Mouse (Mus musculus) neural tube, embryonic 14.5 days (tissue): ENCODE measurements at regions not wholly inside any gene's neighbourhood (a gene's known extent, or its start where the extent isn't known, plus 50 kb on each side); places are given as distances from the start of the nearest gene placed in this dataset.

Source experiments
- ATAC-seq: fragments of 200-750 bp; cut with Nextera tagmentation; 2 replicates; pipeline ENCODE4 v1.8.0; 2017; ENCODE audit warnings: low read depth, mild to moderate bottlenecking, moderate TSS enrichment, moderate library complexity
- H3K27ac ChIP-seq: fragments of 300-500 bp; sonication (generic); 2 replicates; pipeline ENCODE4 v1.5.1; 2014; ENCODE audit warnings: low read depth, mild to moderate bottlenecking, control low read depth, low read length, moderate library complexity, mixed read lengths
- H3K27me3 ChIP-seq: fragments of 300-500 bp; sonication (generic); 2 replicates; pipeline ENCODE4 v1.6.1; 2014; ENCODE audit warnings: low read length; ENCODE audit not compliant: control insufficient read depth, insufficient read depth
- H3K36me3 ChIP-seq: fragments of 300-500 bp; sonication (generic); 2 replicates; pipeline ENCODE4 v1.6.1; 2014; ENCODE audit warnings: low read length, mixed read lengths; ENCODE audit not compliant: control insufficient read depth, insufficient read depth
- H3K4me1 ChIP-seq: fragments of 300-500 bp; sonication (generic); 2 replicates; pipeline ENCODE4 v1.6.1; 2014; ENCODE audit warnings: low read length; ENCODE audit not compliant: control insufficient read depth, insufficient read depth
- H3K4me2 ChIP-seq: fragments of 300-500 bp; sonication (generic); 2 replicates; pipeline ENCODE4 v1.6.1; 2014; ENCODE audit warnings: mild to moderate bottlenecking, low read depth, low read length, control low read depth
- H3K4me3 ChIP-seq: fragments of 300-500 bp; sonication (generic); 2 replicates; pipeline ENCODE4 v1.5.1; 2014; ENCODE audit warnings: low read depth, low read length, control low read depth, mixed read lengths
- H3K9ac ChIP-seq: fragments of 300-500 bp; sonication (generic); replicated peaks from 2 replicates; pipeline ENCODE4 v1.6.1; 2014; ENCODE audit warnings: low read depth, mild to moderate bottlenecking, control low read depth, low read length, mixed read lengths
- H3K9me3 ChIP-seq: fragments of 300-500 bp; sonication (generic); 2 replicates; pipeline ENCODE4 v1.6.1; 2016; ENCODE audit warnings: low read length; ENCODE audit not compliant: control insufficient read depth
- WGBS: fragments of 180-500 bp; shearing (Covaris S2); extraction: QIAGEN DNeasy Blood & Tissue Kit; methylation state at CpG from one replicate; pipeline ENCODE4 v1.1.7; 2014; 5-methylcytosine and 5-hydroxymethylcytosine counted together

GRCm38 (mm10) chr7:58093523-58093922 is 562.4 kb upstream of the Atp10a start:
- Histone ChIP-seq H3K27ac (no peak overlapping the region), H3K4me3 (no peak overlapping the region), H3K4me1 (no peaks in the 10 kb centered on the region), H3K36me3 (no peaks in the 10 kb centered on the region), H3K9ac (no peak overlapping the region), H3K4me2 (no peak overlapping the region), H3K9me3 (no peaks in the 10 kb centered on the region), H3K27me3 (no peaks in the 10 kb centered on the region)
- no peak for ATAC-seq
- WGBS, result 83% methylated on average over 3 of the region's 3 CpGs

DNA sequence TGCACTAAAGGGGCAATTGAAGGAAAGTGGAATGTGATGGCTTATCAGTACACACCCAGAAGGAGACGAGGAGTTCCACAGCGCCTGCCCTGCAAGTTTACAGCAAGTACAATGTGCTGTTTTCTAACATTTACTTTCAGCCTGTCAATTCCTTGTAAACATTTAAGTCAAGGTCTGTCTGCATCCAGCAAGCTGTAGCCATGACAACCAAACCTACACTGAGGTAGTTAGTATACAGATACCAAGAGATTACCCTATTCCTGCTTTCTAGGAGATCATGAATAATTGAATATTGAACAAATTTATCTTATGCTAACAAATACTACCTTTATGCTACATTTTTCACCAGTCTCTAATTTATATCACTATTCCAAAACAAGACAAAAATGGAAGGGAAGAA is 569.0 kb upstream of the Gabra5 start:
- no peaks in the 10 kb centered on the region for H3K4me1 ChIP-seq
- H3K4me3 ChIP-seq, result no peak overlapping the region
- WGBS, result 71% methylated on average over 2 of the region's 2 CpGs
- no peaks in the 10 kb centered on the region for H3K36me3 ChIP-seq
- no peak overlapping the region for H3K9ac ChIP-seq
- no peak overlapping the region for H3K27ac ChIP-seq
- H3K4me2 ChIP-seq, result no peak overlapping the region
- H3K9me3 ChIP-seq, result no peaks in the 10 kb centered on the region
- no peaks in the 10 kb centered on the region for H3K27me3 ChIP-seq
- ATAC-seq, result no peak

DNA sequence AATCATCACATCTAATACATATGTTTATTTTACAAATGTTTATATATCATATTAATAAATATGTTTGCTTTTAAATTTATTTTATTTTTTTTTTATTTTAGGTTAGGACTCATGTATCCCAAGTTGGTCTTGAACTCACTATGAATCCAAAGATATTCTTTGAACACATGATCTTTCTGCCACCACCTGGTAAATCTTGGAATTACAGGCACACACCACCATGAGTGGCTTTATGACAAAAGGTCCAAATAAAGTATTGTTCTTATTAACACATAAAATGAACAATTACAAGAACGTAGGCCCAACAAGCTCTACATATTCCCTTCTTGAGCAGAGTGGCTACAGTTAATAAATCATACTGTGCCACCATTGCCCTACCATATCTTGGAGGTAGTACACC is 523.1 kb upstream of the Gabra5 start:
- no peak overlapping the region for H3K9ac ChIP-seq

GRCm38 (mm10) chr7:58032111-58032510 is 522.3 kb upstream of the Gabra5 start:
- WGBS, result 89% methylated on average over 1 of the region's 1 CpGs
- H3K36me3 ChIP-seq, result no peaks in the 10 kb centered on the region
- H3K4me3 ChIP-seq, result no peak overlapping the region

More for the DNA sequence above, 523.1 kb upstream of the Gabra5 start:
- no peaks in the 10 kb centered on the region for H3K9me3 ChIP-seq
- no peak overlapping the region for H3K27ac ChIP-seq
- H3K27me3 ChIP-seq, result no peaks in the 10 kb centered on the region
- H3K4me1 ChIP-seq, result no peaks in the 10 kb centered on the region
- no peaks in the 10 kb centered on the region for H3K36me3 ChIP-seq
- no peak overlapping the region for H3K4me3 ChIP-seq
- no peak for ATAC-seq
- WGBS, result 63% methylated on average over 1 of the region's 1 CpGs
- no peak overlapping the region for H3K4me2 ChIP-seq

GRCm38 (mm10) chr7:57992406-57993223 is 482.8 kb upstream of the Gabra5 start:
- H3K9me3 ChIP-seq, result no peaks in the 10 kb centered on the region
- 0 out of 2 replicates have a peak, but pooled peaks have one; percentile 41 for ATAC-seq
- H3K27me3 ChIP-seq, result no peaks in the 10 kb centered on the region
- H3K4me1 ChIP-seq, result no peaks in the 10 kb centered on the region
- H3K27ac ChIP-seq, result no peak overlapping the region
- H3K36me3 ChIP-seq, result no peaks in the 10 kb centered on the region
- H3K4me2 ChIP-seq, result no peak overlapping the region
- WGBS, result 69% methylated on average over 11 of the region's 11 CpGs
- H3K9ac ChIP-seq, result no peak overlapping the region
- H3K4me3 ChIP-seq, result no peak overlapping the region

More at GRCm38 (mm10) chr7:58032111-58032510, 522.3 kb upstream of the Gabra5 start:
- no peak overlapping the region for H3K4me2 ChIP-seq
- no peak for ATAC-seq
- H3K9ac ChIP-seq, result no peak overlapping the region
- H3K4me1 ChIP-seq, result no peaks in the 10 kb centered on the region
- H3K9me3 ChIP-seq, result no peaks in the 10 kb centered on the region
- no peaks in the 10 kb centered on the region for H3K27me3 ChIP-seq
- no peak overlapping the region for H3K27ac ChIP-seq

- ATAC-seq, result no peak
- Histone ChIP-seq H3K9me3 (no peaks in the 10 kb centered on the region), H3K27ac (no peak overlapping the region), H3K4me3 (no peak overlapping the region), H3K9ac (no peak overlapping the region), H3K36me3 (no peaks in the 10 kb centered on the region), H3K4me2 (no peak overlapping the region), H3K4me1 (no peaks in the 10 kb centered on the region), H3K27me3 (no peaks in the 10 kb centered on the region)
Observed at GRCm38 (mm10) chr7:57983192-57983591, 473.3 kb upstream of the Gabra5 start.

DNA sequence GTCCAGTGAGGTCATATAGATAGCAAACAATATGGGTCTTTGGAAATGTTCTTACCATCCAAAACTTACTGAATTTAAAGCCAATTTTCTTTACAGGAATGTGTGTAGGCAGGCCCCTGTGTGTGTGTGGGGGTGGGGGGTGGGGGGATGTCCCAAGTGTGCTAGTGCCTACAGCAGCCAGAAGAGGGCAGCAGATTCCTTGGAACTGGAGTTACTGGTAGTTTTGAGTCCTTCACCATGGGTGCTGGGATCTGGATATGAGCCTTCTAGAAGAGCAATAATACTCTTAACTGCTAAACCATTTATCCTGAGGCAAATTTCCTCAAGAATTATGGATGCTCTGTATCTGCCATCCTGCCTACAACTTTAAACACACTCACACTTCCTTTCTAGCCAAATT is 456.4 kb upstream of the Gabra5 start:
- no peaks in the 10 kb centered on the region for H3K9me3 ChIP-seq
- no peaks in the 10 kb centered on the region for H3K36me3 ChIP-seq
- H3K9ac ChIP-seq, result no peak overlapping the region
- no peak for ATAC-seq
- no peaks in the 10 kb centered on the region for H3K27me3 ChIP-seq
- no peak overlapping the region for H3K4me3 ChIP-seq
- no peaks in the 10 kb centered on the region for H3K4me1 ChIP-seq
- H3K27ac ChIP-seq, result no peak overlapping the region
- H3K4me2 ChIP-seq, result no peak overlapping the region

GRCm38 (mm10) chr7:57958871-57959270 is 449.0 kb upstream of the Gabra5 start:
- Histone ChIP-seq H3K4me3 (no peak overlapping the region), H3K4me1 (no peaks in the 10 kb centered on the region), H3K27me3 (no peaks in the 10 kb centered on the region), H3K27ac (no peak overlapping the region), H3K36me3 (no peaks in the 10 kb centered on the region), H3K9ac (no peak overlapping the region), H3K9me3 (no peaks in the 10 kb centered on the region), H3K4me2 (no peak overlapping the region)
- no peak for ATAC-seq
